Mouse (Mus musculus) left cerebral cortex, adult 8-10 months (tissue): ENCODE results near the gene Lmf2. TPM values are rescaled to one million over a fixed set of nuclear protein-coding genes. Genes with fewer than 3 reads are reported as not detected.

Experiments
- DNase-seq, 2 experiments: peaks; one replicate each; pipeline ENCODE4 v3.0.0; 2022; ENCODE audit warnings: low spot score in 2 of 2
- microRNA-seq, 2 experiments: library from miRNA; unstranded; fragments of <30 nt; microRNA quantifications; one replicate each; pipeline ENCODE4 v1.2.0; 2022
- total RNA-seq, 4 experiments: library from RNA; stranded (reverse); gene quantifications; 2 replicates each; pipeline ENCODE4 v1.2.4; 2022

The Lmf2 gene
- total RNA-seq, 4 experiments from 2014 or later = 15.7 to 22.6 (median 19.9) TPM

DNA sequence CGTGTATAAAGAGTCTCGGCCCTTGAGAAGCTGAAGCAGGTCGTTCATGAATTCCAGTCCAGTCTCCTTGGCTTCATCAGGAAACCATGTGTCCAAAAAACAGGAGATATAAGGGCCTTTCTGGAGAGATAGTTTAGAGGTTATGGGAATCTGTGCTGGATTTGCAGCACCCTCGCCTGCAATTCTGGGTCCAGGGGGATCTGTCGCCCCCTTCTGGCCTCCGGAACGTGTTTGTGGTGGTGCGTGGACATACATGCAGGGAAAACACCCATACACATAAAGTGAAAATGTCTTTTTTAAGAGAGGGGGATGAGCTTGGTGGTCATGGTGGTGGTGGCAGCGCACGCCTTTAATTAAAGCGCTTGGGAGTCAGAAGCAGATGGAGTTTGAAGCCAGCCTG lies 39.3 kb downstream of the Lmf2 start:
- no peak for DNase-seq

- DNase-seq = peak; percentile 83 to 99
Observed at GRCm38 (mm10) chr15:89315190-89315731, 40.2 kb downstream of the Lmf2 start, which contains the start of gene Sbf1. Sbf1 (minus strand) TSS chr15:89315311.

- no peak for DNase-seq
Observed at GRCm38 (mm10) chr15:89314511-89315189, 40.8 kb downstream of the Lmf2 start.

GRCm38 (mm10) chr15:89314107-89314506 lies 41.4 kb downstream of the Lmf2 start:
- DNase-seq = no peak

GRCm38 (mm10) chr15:89313359-89313758 lies 42.1 kb downstream of the Lmf2 start:
- no peak for DNase-seq

DNA sequence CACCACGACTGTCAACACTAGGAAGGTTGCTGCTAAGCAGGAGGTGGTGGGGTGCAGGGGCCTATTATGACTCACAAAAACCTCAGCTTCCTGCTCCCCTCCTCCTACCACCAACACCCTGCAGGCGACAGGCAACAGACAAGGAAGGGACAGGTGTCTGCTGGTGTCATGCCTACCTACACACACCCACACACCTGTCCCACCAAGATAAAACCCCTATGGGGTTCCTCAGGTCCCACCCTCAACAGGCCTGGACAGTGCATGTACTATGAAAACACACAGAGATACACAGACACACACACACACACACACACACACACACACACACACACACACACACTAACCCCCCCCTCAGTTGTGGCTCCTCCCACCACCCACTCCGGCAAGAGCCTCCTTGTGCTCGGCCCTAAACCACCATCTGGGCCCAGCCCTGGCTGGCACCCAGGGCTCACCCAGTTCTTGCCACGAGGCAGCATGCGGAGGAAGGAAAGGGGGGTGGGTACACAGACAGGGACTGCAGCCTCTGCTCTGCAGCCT lies 45.4 kb downstream of the Lmf2 start:
- peak in 1 of 2 experiments; percentile 86 for DNase-seq

DNA sequence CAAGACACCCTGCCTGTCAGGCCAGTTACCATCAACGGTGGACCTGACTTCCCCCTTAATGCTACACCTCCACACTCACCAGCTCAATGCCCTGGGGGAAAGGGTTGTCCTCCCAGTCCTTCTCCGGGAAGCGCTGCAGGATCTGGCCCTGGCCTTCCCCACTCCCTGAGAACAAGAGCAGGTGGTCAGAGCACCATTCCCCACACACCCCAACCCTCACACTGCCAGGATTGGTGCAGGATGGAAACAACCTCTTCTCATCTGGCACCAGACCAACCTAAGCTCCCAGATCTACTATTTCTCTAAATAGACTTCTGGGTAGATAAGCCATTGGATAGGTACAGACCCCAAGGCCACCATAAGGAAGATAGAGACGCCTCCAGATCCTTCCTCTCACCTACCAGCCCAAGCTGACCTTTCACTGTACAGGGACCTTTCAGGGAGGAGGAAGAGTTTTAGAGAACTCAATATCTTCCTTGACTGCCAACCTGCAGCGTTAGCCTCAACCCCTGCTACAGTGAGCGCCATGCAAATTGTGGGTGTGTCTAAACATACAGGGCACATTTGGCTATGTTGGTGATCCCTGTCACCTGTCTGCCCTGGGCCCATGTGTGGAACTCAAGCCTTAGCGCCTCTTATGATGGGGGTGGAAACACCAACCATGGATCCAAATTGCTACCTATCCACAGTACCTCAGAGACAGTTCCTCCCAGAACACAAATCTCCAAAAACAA lies 46.9 kb downstream of the Lmf2 start:
- DNase-seq = no peak

DNA sequence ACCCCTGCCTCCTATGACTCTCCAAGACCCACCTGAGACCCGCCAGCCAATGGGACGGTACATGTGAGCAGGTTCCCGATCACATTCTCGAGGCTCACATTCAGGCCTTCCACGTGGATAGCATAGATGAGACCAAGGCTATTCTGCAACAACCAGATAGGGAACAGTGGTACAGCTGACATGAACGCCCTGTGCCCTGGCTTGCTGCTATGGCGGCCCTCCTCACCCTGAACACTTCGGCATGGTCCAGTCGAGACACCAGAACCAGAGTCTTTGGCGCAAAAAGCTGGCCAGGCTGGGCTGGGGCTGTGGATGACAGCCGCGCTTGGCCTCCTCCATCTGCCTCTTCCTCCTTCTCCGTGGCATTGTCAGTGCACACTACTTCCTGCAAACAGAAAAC lies 48.0 kb downstream of the Lmf2 start:
- peak in 1 of 2 experiments; percentile 8 for DNase-seq

- DNase-seq = no peak
Observed at GRCm38 (mm10) chr15:89305966-89306365, 49.5 kb downstream of the Lmf2 start.

Small RNAs within 50 kb of the gene (microRNA-seq; reads per million reads assigned to microRNA genes)
- 9.0 to 10.3 reads per million in 2 experiments for gene Mir6959

Other genes with a start within 250 kb of the Lmf2 start
- 10 to 100 TPM; 27.2 to 30.8 (median 28.6) TPM for gene Tubgcp6, start 232.5 kb downstream of the Lmf2 start, total RNA-seq
- gene Hdac10, start 227.0 kb downstream of the Lmf2 start, total RNA-seq = 10 to 100 TPM; 12.5 to 17.1 (median 14.2) TPM
- 10 to 100 TPM in 2 of 4 experiments, 1 to 10 TPM in 2; 9.5 to 10.6 (median 10.1) TPM for gene Mapk12, start 215.0 kb downstream of the Lmf2 start, total RNA-seq
- gene Mapk11, start 206.0 kb downstream of the Lmf2 start, total RNA-seq = 10 to 100 TPM; 35.8 to 40.9 (median 39.4) TPM
- 10 to 100 TPM; 42.6 to 60.9 (median 54.8) TPM for gene Plxnb2, start 174.9 kb downstream of the Lmf2 start, total RNA-seq
- 10 to 100 TPM; 46.2 to 59.3 (median 50.7) TPM for gene Dennd6b, start 159.2 kb downstream of the Lmf2 start, total RNA-seq
- 100 to 1,000 TPM; 150 to 165 (median 161) TPM for gene Ppp6r2, start 144.1 kb downstream of the Lmf2 start, total RNA-seq
- 100 to 1,000 TPM; 230 to 240 (median 238) TPM for gene Sbf1, start 40.3 kb downstream of the Lmf2 start, total RNA-seq
- not detected for gene Adm2, start 32.9 kb downstream of the Lmf2 start, total RNA-seq
- not detected for gene Miox, start 21.3 kb downstream of the Lmf2 start, total RNA-seq
- 100 to 1,000 TPM in 3 of 4 experiments, 10 to 100 TPM in 1; 98.3 to 110 (median 107) TPM for gene Ncaph2, start 60 bp upstream of the Lmf2 start, total RNA-seq
- 10 to 100 TPM; 23.2 to 28.0 (median 26.8) TPM for gene Sco2, start 18.2 kb upstream of the Lmf2 start, total RNA-seq
- gene Tymp, start 21.4 kb upstream of the Lmf2 start, total RNA-seq = 1 to 10 TPM in 2 of 4 experiments, under 1 TPM in 2; 0.57 to 1.4 (median 0.90) TPM
- 1 to 10 TPM; 1.9 to 3.8 (median 2.8) TPM for gene Odf3b, start 23.6 kb upstream of the Lmf2 start, total RNA-seq
- gene Klhdc7b, start 29.3 kb upstream of the Lmf2 start, total RNA-seq = 1 to 10 TPM in 1 of 4 experiments, under 1 TPM in 3; 0.70 to 1.1 (median 0.87) TPM
- not detected for gene Syce3, start 54.8 kb upstream of the Lmf2 start, total RNA-seq
- 1 to 10 TPM; 1.2 to 2.2 (median 1.5) TPM for gene Cpt1b, start 70.2 kb upstream of the Lmf2 start, total RNA-seq
- 1 to 10 TPM; 1.4 to 2.2 (median 1.5) TPM for gene C730034F03Rik, start 73.9 kb upstream of the Lmf2 start, total RNA-seq
- gene Gm44502, start 74.0 kb upstream of the Lmf2 start, total RNA-seq = under 1 TPM in 1 of 4 experiments, not detected in 3; 0.37 TPM
- 10 to 100 TPM; 37.4 to 49.3 (median 42.9) TPM for gene Chkb, start 74.2 kb upstream of the Lmf2 start, total RNA-seq
- 100 to 1,000 TPM; 240 to 262 (median 246) TPM for gene Mapk8ip2, start 98.3 kb upstream of the Lmf2 start, total RNA-seq
- 10 to 100 TPM; 31.8 to 37.3 (median 35.9) TPM for gene Arsa, start 121.8 kb upstream of the Lmf2 start, total RNA-seq
- gene Shank3, start 144.0 kb upstream of the Lmf2 start, total RNA-seq = 100 to 1,000 TPM; 192 to 223 (median 197) TPM
- gene Acr, start 212.7 kb upstream of the Lmf2 start, total RNA-seq = 1 to 10 TPM; 1.6 to 3.5 (median 2.3) TPM
- gene Rabl2, start 236.3 kb upstream of the Lmf2 start, total RNA-seq = 10 to 100 TPM; 28.8 to 35.7 (median 33.1) TPM